Mouse (Mus musculus) cerebellum, adult 2 months (tissue): ENCODE measurements at regions not wholly inside any gene's neighbourhood (a gene's known extent, or its start where the extent isn't known, plus 50 kb on each side); places are given as distances from the start of the nearest gene placed in this dataset.

Experiments
- CTCF ChIP-seq: fragments of 200-500 bp; IDR thresholded peaks from 2 replicates; pipeline ENCODE4 v1.5.1; 2011; ENCODE audit warnings: low read depth, mild to moderate bottlenecking, control low read depth, low read length, moderate library complexity, borderline replicate concordance; ENCODE audit not compliant: insufficient read depth
- POLR2A ChIP-seq: fragments of 200-500 bp; IDR thresholded peaks from 2 replicates; pipeline ENCODE4 v1.6.1; 2011; ENCODE audit warnings: low read length, control low read depth, borderline replicate concordance; ENCODE audit not compliant: insufficient read depth

GRCm38 (mm10) chr15:27178084-27178935 is 282.9 kb upstream of the Fbxl7 start:
- TF ChIP-seq CTCF (no peak), POLR2A (no peak)
